Mouse (Mus musculus): Measurements from ENCODE around the gene Immt.
A peak's percentile ranks its signal among the peaks of the same experiment; 100 is the strongest.

The Immt gene

DNA sequence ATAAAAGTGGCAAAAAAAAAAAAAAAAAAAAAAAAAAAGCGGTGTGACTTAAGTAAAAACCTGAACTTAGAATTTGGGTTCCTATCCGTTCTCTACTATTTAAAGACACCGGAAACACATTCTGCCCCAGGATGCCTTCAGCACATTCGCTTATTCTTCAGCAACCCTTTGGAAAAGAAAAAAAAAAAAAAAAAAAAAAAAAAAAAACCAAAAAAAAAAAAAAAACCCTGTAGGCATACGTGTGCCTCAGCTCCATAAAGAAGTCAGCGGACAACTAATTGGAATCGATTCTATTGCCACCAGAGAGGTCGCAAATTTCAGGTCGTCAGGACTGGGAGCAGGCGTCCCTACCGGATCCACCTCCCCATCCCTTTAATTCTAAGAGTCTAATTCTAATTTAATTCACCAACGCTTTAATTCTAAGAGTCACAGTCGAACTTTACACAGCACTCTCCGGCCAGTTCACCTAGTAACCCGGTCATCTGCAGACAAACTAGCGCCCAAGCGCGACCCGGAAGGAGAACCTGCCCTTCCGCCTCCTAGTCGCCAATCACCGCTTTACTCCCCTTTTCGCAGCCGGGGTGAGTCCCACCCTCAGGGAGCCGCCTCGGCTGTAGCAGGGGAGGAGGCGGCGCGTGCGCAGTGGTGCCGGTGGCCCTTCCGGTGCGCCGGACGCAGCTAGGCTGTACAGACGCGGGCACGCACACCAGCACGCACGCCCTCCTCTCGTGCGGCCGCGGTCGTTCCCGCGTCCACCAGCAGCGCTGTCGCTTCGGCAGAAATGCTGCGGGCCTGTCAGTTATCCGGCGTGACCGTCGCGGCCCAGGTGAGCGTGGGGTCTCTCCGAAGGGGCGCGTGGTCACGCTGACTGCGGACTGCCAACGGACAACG, at the start of gene Immt:
Immt (plus strand) TSS at position 642 of the 891 bp plus-strand sequence.
- peak; percentile 99 for DNase-seq (ENCODE audit: low read depth)

DNA sequence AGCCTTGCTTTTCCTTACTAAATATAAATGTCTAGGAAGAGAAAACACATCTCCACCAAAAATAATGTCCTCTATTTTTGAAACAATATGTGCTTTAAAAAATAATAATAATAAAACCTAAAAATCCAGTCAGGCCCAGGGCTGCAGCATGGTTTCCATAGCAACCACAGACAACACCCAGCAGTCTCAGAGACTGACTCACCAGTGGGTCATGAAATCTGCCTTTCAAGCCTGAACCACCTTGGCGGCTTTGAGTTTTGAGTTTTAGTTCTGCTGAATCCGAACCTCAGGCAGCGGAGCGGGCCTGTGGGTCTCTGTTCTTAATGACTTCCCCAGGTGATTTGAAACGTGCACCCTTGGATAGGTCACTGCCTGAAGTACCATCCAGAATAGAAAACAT, 48.0 kb upstream of the Immt start:
- DNase-seq (ENCODE audit: low read depth): peak; percentile 79

DNA sequence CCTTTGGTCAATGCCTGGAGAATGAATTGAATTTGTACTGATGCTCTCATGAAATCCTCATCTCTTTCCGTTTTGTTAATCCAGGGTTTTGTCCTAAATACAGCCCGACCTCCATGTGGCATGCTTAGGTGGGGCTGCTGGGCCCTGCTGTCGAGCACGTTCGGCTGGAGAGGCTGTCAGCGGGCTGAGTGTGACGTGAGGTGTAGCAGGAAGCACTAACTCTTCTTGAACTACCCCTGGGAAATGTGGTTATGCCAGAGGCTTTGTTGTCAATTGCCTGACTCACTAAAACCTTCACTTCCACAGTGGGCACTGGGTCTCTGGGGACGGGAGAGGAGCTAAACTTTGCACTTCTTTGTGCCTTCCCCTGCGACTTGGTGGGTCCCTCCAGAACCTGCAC, 42.8 kb upstream of the Immt start:
- DNase-seq (ENCODE audit: low read depth): no peak

DNA sequence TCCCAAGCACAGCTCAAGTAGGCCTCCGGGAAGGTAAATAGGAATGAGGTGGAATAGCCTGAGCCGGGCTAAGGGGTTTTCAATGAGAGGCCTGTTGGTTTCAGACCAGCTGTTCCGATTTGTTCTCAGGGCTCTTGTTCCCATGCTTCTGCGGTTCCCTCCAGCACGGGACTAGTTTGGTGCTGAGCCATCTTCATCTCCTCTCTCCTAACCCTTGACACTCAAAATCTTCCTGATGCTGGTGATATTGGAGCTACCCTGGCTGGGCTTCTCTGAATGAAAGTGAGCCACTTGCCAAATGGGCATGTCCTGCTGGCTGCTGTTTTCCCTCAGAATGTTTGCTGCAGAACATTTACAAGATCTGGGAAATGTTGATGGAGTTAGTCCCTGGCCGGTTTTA, 39.4 kb upstream of the Immt start:
- DNase-seq (ENCODE audit: low read depth): no peak

DNA sequence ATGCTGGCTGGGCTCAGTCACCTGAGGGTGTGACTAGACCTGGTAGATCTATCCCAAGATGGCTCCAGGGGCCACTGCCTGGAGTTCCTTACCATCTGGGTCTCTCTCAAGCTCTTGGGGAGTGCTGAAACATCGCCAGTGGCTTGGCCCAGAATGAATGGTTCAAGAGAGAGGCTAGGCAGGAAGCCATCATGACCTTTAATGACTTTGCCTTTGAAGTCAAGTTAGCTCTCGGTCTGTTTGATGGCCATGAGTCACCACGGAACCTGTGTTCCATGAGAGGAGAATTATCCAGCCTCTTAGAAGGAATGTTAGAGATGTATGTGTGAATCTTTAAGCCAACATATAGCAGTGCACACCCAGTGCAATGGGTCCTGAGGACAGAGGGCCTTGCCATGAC, 31.7 kb upstream of the Immt start:
- DNase-seq (ENCODE audit: low read depth): peak; percentile 25

DNA sequence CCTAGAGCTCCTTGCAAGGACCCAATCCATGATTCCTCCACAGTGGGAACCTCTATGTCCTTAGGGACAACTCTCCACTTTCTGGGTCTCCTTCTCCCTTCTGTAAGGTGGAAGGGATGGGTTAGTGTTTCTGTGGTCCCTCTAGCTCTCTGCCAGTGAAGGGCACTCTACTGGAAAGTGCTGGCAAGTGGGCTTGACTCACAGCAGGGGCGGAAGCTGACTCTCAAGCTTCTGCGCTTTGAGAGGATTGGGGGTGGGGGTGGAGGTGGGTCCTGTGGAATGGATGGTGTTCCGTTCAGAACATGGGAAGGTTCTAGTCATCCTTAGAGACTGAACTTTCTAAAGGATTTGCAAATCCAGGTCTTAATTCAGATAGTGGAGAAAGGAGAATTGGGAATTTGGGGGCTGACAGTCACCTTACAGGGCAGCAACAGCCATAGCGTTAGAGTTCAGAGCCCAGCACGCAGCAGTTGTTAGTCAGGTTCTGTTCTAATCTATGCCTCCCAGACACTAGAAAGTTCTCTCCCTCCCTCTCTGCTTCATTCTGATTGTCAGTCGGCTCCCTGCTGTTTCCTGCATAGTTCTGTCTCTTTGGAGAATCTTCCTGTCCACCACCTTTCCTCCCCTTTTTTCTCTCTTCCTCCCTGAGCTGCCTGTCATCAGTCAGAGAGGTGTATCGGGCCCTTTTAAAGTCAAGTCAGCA, 30.0 kb upstream of the Immt start:
- DNase-seq (ENCODE audit: low read depth): no peak

DNA sequence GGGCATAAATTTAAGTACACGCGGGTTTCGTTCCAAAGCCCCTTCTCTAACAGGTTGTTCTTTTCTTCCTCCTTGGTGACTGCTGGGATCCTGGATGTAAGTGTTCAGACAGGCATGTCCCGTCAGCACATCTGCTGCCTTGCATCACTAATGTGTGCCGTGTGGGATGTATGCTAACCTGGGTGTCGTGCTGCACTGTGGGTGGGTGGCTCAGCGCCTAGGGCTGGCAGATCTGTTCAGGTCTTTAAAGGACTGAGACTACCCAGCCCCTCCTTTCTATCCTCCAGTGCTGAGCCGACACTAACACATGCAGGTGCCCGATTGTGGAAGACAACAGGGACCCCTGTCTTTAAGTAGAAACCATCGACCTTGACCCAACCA, 29.4 kb upstream of the Immt start:
- no peak for DNase-seq (ENCODE audit: low read depth)

DNA sequence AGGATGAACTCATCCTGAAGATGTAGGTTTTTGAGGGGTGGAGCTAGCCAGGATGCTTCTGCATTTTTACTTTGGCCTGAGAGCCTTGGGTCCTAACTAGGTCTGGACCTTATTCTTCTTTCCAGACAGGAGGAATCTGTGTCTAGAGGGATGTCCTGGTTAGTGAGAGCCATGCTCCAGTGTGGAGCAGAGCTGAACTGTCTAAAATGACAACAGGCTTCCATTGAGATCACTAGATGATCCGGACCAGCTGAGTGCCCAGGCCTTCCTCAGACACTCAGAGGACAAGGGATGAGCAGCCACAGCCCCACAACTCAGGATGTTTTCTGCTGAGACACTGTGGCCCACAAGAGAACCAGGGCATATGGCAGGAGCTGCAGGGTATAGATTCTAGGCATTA, 27.5 kb upstream of the Immt start:
- DNase-seq (ENCODE audit: low read depth): no peak

DNA sequence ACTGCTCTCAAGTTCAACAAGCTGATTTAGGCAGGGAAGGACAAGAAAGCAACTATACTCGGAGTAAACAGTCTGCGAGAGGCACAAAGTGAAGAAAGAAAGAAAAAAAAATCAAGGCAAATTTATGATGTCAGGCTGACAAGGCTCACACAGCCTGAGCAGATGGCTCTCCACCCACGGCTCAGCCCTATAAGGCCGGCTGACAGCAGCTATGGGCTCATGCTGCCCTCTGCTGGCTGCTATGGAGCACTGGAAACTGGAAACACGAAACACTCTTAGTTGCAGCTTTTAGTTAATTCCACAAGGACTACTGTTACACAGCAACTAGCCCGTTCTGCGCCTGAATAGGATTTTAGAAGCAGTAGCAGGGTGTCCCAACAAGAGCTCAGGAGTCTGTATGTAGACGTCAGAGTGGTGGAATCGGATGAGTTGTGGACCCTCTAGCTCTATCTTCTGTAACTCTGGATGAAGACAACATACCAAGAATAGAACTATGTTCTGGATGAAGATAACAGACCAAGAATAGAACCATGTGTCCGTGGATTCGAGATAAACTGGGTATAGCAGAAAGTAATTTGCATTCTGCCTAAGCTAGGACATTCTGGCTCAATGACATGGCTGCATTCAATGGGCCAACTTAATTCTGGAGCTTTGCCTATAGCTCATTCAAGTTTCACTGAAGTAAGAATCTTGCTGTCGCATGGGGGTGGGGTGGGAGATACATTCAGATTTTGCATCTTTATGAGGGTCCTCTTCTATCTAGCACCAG, 26.9 kb upstream of the Immt start:
- DNase-seq (ENCODE audit: low read depth): peak; percentile 95

DNA sequence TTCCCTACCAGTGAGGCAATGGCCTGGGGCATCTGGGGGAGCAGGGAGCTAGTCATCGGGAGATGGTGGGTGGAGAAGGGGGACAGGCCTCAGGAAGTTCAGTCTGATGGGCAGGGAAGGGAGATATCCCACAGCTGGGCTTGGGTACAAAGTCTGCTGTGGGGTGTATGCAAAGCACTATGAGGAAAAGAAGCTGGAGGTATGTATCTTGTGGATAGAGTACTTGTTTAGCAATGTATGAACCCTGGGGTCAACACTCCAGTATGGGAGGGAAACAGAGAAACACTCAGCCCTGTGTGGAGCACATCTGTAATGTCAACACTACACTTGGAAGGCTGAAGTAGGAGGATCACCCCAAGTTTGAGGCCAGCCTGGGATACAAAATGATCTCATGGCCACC, 24.4 kb upstream of the Immt start:
- peak; percentile 23 for DNase-seq (ENCODE audit: low read depth)

DNA sequence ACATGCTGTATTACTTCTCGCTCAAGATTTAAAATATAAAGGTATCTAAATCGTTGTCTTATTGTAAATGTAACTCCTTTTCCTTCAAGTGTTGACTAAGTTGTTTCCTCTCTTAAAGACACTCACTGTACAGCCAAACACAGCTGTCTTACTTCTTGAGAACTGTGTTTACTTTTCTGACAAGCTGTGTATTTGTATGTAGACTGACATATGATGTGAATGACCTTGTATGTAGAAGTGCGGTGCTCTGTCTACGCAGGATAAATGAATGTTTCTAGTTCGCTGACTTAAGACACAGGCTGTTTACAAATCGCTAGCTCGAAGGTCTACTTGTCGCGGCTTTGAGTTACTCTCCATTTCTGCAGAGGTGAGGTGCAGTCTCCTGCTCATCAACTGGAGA, 21.2 kb upstream of the Immt start:
- no peak for DNase-seq (ENCODE audit: low read depth)

DNA sequence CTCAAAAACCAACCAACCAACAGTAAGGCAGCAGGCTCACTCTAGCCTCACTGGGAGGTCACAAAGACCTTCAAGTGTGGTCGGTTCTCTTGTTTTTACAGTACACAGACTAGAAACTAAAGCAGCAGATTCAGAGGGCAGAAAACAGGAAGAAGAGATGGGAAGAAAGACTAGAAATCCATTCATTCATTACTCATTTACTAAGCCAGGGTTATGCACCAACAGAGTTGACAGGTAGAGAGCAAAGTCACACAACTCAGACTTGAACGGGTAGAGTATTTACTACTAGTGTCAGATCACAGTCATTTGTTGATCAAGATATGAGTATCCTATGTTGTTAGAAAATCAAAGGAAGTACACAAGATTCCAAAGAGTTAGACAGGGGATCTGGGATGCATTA, 18.3 kb upstream of the Immt start:
- no peak for DNase-seq (ENCODE audit: low read depth)

DNA sequence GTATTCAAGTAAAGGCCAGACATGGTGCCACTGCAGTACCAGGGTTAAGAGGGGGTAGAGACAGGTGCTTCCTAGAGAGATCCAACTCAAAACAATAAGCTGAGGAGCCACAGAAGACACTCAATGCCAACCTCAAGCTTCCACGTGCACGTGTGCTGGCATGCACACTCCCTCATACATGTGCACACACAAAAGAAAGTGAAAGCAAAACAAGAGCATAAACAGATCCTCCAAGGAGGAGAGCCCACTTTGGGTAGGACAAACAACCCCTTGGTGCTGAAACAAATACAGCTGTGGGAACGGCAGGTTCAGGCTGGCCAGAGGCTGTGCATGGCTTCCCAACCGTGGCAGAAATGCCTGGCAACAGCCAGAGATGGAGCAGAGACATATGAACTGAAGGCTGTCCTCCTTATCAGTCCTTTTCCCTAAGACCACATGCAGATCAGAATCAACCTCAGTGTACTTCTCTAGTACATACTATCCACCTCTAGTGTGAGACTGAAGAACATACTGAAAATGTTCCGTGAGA, 11.3 kb upstream of the Immt start:
- DNase-seq (ENCODE audit: low read depth): no peak

DNA sequence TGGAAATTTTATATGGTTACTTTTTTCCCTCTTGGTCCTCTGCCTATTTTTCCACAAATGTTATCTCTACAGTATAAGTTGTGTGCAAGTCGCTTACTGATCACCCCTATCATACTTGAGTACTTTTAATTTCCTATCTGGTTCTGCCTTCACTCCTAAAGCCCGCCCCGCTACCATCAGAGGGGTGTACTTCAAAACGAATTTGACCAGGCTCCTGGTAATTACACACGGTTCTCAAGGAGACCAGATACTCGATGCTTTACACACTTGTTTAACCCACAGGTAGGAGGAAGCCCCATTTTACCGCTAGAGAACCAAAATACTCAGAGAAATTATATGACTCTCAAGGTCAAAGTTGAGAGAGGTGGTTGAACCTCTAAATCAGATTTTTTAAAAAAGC, 8.0 kb upstream of the Immt start:
- peak; percentile 22 for DNase-seq (ENCODE audit: low read depth)

DNA sequence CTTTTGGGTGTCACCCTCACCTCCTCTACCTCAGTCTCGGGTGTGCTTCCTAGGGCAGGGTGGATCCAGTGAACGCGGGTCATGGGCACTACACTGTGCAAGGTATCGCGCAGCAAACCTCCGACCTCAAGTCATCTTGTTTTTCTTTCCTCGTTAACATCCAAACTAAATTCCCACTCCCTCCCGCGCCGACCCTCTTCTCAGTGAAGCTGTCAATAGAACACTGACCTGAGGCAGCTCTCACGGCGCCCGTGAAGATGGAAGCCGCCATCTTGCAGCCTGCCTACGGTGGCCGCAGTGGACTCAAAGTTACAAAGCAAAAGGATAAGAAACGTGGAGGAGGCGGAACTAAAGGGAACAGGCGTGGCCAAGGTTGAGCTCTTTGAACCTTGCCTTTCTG, 7.6 kb upstream of the Immt start:
- DNase-seq (ENCODE audit: low read depth): peak; percentile 93

DNA sequence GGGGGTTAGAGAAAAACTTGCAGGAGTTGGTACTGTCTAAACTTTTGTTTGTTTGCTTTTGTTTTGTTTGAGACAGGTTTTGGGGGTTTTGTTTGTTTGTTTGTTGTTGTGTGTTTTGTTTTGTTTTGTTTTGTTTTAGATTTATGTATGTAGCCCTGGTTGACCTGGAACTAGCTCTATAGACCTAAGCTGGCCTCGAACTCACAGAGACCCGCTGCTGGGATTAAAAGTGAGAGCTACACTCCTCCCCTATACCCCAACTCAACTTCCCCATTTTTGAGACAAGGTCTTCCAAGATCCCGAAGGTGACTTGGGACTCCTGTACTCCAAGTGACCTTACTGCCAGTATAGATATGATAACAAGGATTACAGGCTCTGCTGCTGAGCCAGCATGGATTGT, 7.2 kb upstream of the Immt start:
- DNase-seq (ENCODE audit: low read depth): peak; percentile 18

DNA sequence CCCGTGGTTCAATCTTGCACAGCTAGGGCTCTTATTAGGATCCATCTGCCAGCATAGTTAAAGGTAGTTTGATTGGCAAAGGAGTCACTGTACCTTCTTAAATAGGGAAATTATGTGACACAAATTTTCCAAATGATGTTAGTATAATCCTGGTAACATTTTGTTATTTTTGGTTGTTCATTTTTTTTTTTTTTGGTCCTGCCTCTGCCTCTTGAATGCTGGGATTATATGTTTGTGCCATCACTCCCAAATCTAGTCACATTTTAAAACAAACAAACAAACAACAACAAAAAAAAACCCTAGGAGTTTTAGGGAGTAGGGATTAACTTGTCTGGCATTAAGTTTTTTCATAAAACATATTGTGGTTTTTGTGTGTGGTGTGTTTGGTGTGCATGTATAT, 4.3 kb upstream of the Immt start, which contains the start of gene Mrpl35:
Mrpl35 (minus strand) TSS at position 101 of the 400 bp plus-strand sequence.
- no peak for DNase-seq (ENCODE audit: low read depth)

DNA sequence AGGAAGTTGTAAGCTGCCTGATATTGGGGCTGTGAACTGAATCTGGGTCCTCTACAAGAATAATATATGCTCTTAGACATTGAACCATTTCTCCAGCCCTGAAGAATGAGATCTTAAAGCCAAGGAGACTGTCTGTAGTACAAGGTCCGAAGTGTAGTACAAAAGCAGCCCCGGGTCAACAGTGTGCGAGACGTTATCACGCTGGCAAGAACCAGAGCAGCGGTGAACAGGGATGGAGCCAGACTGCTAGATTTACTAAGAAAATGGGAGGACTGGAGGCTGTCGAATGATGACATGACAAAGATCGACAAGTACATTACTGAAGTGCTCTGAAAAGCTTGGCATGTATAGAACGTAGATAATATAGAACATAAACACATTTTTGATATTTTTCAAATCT, 1.4 kb upstream of the Immt start:
- no peak for DNase-seq (ENCODE audit: low read depth)

DNA sequence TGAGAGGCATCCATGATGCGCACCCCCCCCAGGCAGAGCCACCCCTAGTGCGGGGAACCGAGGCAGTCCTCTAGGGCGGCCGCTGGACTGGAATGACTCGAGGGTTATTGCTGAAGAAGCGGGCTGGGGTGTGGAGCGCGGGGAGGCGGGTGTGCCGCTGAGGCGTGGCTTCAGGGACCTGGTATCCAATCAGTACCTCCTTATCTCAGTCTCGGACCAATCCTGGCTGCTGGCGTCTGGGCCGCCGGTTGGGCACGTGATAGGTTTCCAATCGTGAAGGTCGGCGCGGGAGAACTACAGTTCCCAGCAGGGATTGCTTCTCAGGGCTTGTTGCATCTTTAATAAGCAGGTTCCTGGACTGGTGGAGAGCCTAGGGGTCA, 440 bp downstream of the Immt start:
- peak; percentile 98 for DNase-seq (ENCODE audit: low read depth)

DNA sequence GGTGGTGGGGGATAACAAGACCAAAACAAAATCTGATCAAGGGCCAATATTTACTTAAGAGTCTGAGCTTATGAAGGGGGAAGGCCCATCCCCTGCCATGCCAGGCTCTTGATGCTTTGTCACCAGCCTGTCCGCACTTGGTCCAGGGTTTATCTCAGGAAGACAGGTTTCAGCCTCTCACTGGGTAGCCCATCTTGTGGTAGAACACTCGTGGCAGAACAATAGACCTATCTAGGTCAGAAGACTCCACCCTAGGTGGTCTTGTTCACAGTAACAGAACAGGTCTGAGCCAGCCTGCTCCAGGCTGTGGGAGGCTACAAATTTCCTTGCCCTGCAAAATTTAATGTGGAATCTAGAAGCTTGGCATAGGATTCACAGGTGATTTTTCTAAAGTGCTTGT, 5.7 kb downstream of the Immt start:
- no peak for DNase-seq (ENCODE audit: low read depth)

DNA sequence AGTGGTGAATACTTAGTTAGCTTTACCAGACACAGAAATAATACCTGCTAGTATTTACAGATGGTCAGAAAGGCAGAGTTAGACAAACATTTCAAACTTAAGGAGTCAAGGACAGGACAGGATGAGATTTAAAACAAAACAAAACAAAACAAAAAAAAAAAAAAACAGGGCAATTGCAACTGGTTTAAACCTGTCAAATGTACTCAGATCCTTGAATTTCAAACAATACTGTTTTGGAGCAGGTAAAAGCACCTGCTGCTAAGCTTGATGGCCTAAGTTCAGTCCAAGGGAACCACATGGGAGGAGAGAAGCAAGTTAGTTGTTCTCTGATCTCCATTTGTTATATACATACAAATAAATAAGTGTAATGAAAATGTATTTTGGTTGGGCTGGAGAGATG, 8.7 kb downstream of the Immt start:
- DNase-seq (ENCODE audit: low read depth): no peak

DNA sequence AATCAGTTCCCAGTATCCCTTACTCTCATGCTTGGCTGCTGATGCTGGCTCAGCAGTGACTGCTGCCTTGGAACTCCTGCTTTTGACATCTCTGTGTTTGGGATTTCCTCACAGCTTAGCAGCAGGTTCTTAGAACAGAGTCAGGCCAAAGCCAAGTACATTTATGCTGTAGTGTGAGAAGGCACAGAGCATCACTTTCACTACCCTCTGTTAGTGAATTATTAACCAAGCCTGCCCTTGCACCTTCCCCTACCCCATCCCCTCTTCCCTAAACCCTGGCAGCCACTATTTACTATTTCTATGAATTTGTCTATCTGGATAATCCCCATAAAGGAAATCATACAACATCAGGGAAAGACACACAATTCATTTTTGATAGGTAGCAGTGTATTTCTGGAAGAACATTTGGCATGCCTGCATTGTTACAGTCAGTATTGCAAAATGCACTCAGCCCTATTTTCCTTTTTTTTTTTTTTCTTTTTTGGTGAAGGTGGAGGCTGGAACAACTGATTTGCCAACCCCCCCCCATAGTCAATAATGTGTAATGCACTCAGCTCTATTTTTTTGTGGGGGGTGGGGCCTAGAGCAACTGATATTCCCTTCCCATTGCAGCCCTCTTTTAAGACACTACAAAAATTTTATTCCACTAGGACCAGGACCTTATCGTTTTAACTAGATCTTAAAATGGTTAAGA, 9.6 kb downstream of the Immt start:
- no peak for DNase-seq (ENCODE audit: low read depth)
